Mouse (Mus musculus) forebrain, postnatal 0 days (tissue): ENCODE results near the gene 1700028J19Rik. TPM values are rescaled to one million over a fixed set of nuclear protein-coding genes. Genes with fewer than 3 reads are reported as not detected.
A peak's percentile ranks its signal among the peaks of the same experiment; 100 is the strongest.

Source experiments
- ATAC-seq: fragments of 200-750 bp; cut with Nextera tagmentation; 2 replicates; pipeline ENCODE4 v1.8.0; 2017; ENCODE audit warnings: mild to moderate bottlenecking, moderate library complexity
- DNase-seq: peaks from one replicate; pipeline ENCODE4 v3.0.0-alpha.2; 2015
- H3K27ac ChIP-seq: fragments of 300-500 bp; sonication (generic); 2 replicates; pipeline ENCODE4 v1.5.1; 2014; ENCODE audit warnings: low read depth, mild to moderate bottlenecking, antibody characterized with exemption, low read length, moderate library complexity, mixed read lengths
- H3K27me3 ChIP-seq: fragments of 300-500 bp; sonication (generic); 2 replicates; pipeline ENCODE4 v1.6.1; 2014; ENCODE audit warnings: mild to moderate bottlenecking, low read length, mixed read lengths; ENCODE audit not compliant: insufficient read depth
- H3K36me3 ChIP-seq: fragments of 300-500 bp; sonication (generic); 2 replicates; pipeline ENCODE4 v1.6.1; 2014; ENCODE audit warnings: mild to moderate bottlenecking, moderate library complexity; ENCODE audit not compliant: insufficient read depth
- H3K4me1 ChIP-seq: fragments of 300-500 bp; sonication (generic); 2 replicates; pipeline ENCODE4 v1.6.1; 2014; ENCODE audit warnings: antibody characterized with exemption; ENCODE audit not compliant: insufficient read depth
- H3K4me2 ChIP-seq: fragments of 300-500 bp; sonication (generic); 2 replicates; pipeline ENCODE4 v1.6.1; 2014; ENCODE audit warnings: low read depth, mild to moderate bottlenecking, moderate library complexity
- H3K4me3 ChIP-seq: fragments of 300-500 bp; sonication (generic); 2 replicates; pipeline ENCODE4 v1.5.1; 2014; ENCODE audit warnings: low read depth, low read length, mixed read lengths
- H3K9ac ChIP-seq: fragments of 300-500 bp; sonication (generic); 2 replicates; pipeline ENCODE4 v1.6.1; 2014; ENCODE audit warnings: mild to moderate bottlenecking
- H3K9me3 ChIP-seq: fragments of 300-500 bp; sonication (generic); 2 replicates; pipeline ENCODE4 v1.6.1; 2016; ENCODE audit warnings: low read length
- CTCF ChIP-seq: sonication (generic); IDR thresholded peaks from 2 replicates; pipeline ENCODE4 v1.5.1; 2016; ENCODE audit warnings: antibody characterized with exemption, control low read depth, low read depth
- WGBS: fragments of 180-500 bp; shearing (Covaris S2); extraction: QIAGEN DNeasy Blood & Tissue Kit; methylation state at CpG from one replicate; pipeline ENCODE4 v1.1.7; 2014; 5-methylcytosine and 5-hydroxymethylcytosine counted together
- polyA plus RNA-seq: library from polyadenylated mRNA; unstranded; fragments of >200 nt; fragmentation: Nextera tagmentation; extraction: Ambion mirVana; gene quantifications from 2 replicates; pipeline ENCODE4 v1.2.1, GENCODE M21; 2015
- total RNA-seq: library from RNA; depleted of rRNA; stranded (reverse); fragments of >200 nt; gene quantifications from 2 replicates; pipeline ENCODE4 v1.2.3, GENCODE M21; 2014

The 1700028J19Rik gene
- total and polyA plus RNA-seq, 2 experiments from 2014 or later, result 0.29 to 2.3 TPM

DNA sequence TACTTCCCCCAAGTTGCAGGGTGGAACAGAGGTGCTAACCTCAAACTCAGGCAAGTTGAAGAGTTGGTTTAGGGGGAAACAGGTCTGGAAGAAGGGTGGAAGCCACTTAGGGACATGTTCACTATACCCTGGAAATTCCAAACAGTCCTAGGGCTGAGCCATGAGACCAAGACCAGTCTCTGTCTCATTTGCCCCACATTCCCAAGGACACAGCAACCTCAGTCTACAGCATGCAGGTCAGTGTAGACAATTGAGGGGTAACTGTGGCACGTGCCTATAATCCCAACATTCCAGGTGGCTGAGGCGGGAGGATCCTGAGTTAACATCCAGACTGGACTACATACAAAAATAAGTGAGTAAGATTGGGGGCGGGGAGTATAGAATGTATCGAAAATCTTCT, 2.8 kb upstream of the 1700028J19Rik start:
- ATAC-seq (no peak), DNase-seq (no peak)
- Histone ChIP-seq H3K36me3 (peaks cover 55% of the 10 kb centered on the region), H3K9me3 (no peaks in the 10 kb centered on the region), H3K4me2 (no peak overlapping the region), H3K4me1 (peaks cover 16% of the 10 kb centered on the region), H3K4me3 (no peak overlapping the region), H3K27me3 (no peaks in the 10 kb centered on the region), H3K27ac (no peak overlapping the region), H3K9ac (no peak overlapping the region)
- TF ChIP-seq CTCF, result no peak
- 87% methylated on average over 4 of the region's 4 CpGs for WGBS

DNA sequence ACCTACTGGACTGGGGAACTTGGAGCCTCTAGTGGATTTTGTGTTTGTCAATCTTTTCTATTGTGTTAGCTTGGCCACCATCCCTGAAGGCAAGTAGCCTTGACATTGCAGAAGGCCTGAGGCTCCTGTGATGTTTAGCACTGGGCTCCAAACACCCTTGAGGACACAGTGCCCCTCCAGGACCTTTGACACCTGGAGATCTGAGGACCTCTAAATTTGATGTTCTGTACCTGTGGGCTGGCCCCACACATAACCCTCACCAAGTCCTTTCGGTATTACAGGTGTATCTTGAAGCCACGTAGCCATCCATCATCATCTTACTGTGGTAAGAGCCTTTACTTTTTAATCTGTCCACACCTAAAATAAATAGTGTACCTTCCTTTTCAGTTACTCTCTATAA, 1.5 kb upstream of the 1700028J19Rik start:
- H3K4me1 ChIP-seq, result peaks cover 16% of the 10 kb centered on the region
- H3K4me3 ChIP-seq, result peak overlapping the region; percentile 96
- ATAC-seq (no peak), DNase-seq (no peak)
- no peak for TF ChIP-seq CTCF
- no peaks in the 10 kb centered on the region for H3K27me3 ChIP-seq
- whole genome bisulfite sequencing, result 98% methylated on average over 2 of the region's 2 CpGs
- H3K9me3 ChIP-seq, result no peaks in the 10 kb centered on the region
- H3K4me2 ChIP-seq, result peak overlapping the region; percentile 74
- no peak overlapping the region for H3K27ac ChIP-seq
- peaks cover 46% of the 10 kb centered on the region for H3K36me3 ChIP-seq
- H3K9ac ChIP-seq, result peak overlapping the region; percentile 100

DNA sequence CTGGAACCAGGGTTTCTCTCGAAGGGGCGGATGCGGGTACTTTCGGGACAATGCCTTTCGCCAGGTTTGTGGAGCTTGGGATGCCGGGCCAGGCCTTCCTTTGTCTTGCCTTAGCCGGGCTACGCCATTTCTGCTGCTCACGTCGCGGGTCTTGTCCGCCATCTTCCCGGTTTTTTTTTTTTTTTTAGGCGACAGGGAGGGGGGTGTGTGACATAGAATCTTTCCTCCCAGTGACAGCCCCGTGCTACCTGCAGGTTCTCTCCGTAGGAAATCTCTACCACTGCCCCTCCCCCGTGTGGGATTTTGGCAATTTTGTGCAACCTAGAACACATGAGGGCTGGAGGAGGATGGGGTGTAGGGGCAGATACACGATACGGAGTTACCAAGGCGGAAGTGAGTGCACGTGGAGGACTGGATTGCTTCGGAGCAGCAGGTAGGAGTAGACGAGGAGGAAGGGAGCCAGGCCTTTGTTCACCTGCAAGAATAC, 532 bp upstream of the 1700028J19Rik start:
- Histone ChIP-seq H3K27me3 (no peaks in the 10 kb centered on the region), H3K4me1 (peaks cover 16% of the 10 kb centered on the region), H3K4me2 (peak overlapping the region; percentile 74), H3K9ac (peak overlapping the region; percentile 100), H3K36me3 (peaks cover 37% of the 10 kb centered on the region), H3K9me3 (no peaks in the 10 kb centered on the region), H3K4me3 (peak overlapping the region; percentile 96), H3K27ac (peak overlapping the region; percentile 100)
- WGBS, result under 1% methylated on average over 23 of the region's 23 CpGs
- no peak for TF ChIP-seq CTCF
- DNase-seq, result peak; percentile 80
- peak; percentile 65 for ATAC-seq

DNA sequence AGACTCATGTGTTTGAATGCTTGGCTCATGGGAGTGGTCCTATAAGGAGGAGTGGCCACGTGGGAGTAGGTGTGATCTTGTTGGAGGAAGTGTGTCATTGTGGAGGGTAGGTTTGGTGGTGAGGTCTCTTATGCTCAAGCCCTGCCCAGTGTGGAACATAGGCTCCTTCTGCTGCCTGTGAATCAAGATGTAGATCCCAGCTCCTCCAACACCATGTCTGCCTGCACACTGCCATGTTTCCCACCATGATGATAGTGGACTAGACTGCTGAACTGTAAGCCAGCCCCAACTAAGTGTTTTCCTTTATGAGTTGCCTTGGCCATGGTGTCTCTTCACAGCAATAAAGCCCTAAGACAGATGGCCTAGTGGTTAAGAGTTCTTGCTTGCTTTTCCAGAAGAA, 2.4 kb downstream of the 1700028J19Rik start:
- no peak overlapping the region for H3K4me3 ChIP-seq
- 53% methylated on average over 1 of the region's 1 CpGs for WGBS
- ATAC-seq (no peak), DNase-seq (no peak)
- peaks cover 12% of the 10 kb centered on the region for H3K36me3 ChIP-seq
- H3K27me3 ChIP-seq, result no peaks in the 10 kb centered on the region
- H3K4me2 ChIP-seq, result no peak overlapping the region
- peaks cover 16% of the 10 kb centered on the region for H3K4me1 ChIP-seq
- TF ChIP-seq CTCF, result no peak
- H3K27ac ChIP-seq, result no peak overlapping the region
- no peaks in the 10 kb centered on the region for H3K9me3 ChIP-seq
- no peak overlapping the region for H3K9ac ChIP-seq

DNA sequence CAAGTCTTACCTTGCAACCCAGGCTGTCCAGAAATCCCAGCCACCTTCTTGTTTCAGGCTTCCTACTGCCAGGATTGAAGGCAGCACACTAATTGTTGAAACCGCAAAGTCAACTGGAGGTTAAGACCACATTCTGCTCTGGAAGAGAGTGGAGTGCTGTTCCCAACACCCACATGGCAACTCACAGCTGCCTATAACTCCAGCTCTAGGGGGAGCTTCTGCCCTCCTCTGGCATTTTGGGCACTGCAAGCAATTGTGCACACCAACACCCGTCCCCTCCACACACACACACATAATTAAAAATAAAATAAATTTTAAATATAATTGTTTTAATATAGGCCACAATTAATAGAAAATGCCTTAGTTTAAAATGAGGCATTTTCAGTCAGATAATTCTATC, 5.3 kb downstream of the 1700028J19Rik start:
- Histone ChIP-seq H3K9ac (no peak overlapping the region), H3K36me3 (no peaks in the 10 kb centered on the region), H3K4me3 (no peak overlapping the region), H3K27me3 (no peaks in the 10 kb centered on the region), H3K4me1 (peaks cover 7% of the 10 kb centered on the region), H3K27ac (no peak overlapping the region), H3K9me3 (no peaks in the 10 kb centered on the region), H3K4me2 (no peak overlapping the region)
- DNase-seq, result no peak
- 68% methylated on average over 2 of the region's 2 CpGs for WGBS
- ATAC-seq, result no peak
- no peak for TF ChIP-seq CTCF

DNA sequence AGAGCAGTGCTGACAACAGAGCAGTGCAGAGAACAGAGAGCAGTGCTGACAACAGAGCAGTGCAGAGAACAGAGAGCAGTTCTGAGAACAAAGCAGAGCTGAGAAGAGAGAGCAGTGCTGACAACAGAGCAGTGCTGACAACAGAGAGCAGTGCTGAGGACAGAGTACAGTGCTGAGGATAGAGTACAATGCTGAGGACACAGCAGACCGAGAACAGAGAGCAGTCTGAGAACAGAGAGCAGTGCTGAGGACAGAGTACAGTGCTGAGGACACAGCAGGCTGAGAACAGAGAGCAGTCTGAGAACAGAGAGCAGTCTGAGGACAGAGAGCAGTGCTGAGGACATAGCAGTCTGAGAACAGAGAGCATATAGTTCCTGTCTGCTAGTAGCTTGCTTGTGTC, 5.8 kb downstream of the 1700028J19Rik start:
- 63% methylated on average over 1 of the region's 1 CpGs for WGBS
- no peak overlapping the region for H3K9ac ChIP-seq
- no peaks in the 10 kb centered on the region for H3K36me3 ChIP-seq
- H3K4me2 ChIP-seq, result no peak overlapping the region
- no peak for TF ChIP-seq CTCF
- H3K4me3 ChIP-seq, result no peak overlapping the region
- no peaks in the 10 kb centered on the region for H3K9me3 ChIP-seq
- H3K27me3 ChIP-seq, result no peaks in the 10 kb centered on the region
- DNase-seq, result no peak
- ATAC-seq, result no peak; the same call in 1 of the 2 replicates
- no peak overlapping the region for H3K27ac ChIP-seq
- peaks cover 6% of the 10 kb centered on the region for H3K4me1 ChIP-seq

DNA sequence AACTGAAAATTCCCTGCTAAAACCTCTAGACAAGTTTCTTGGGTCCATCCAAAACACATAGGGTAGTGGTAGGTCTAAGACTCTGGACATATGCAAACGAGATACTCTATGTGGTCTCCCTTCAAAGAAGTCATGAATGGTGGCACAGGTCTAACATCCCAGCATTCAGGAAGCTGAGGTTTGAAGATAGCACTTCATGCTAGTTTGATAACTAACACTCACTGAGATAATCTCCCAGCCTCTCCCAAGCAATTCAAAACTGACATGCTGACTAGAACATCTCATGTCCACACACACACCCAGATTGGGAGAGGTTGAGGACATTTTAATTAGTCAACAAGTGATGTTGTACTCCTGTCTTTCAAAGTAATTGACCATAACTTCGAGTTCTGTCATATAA, 6.6 kb downstream of the 1700028J19Rik start:
- ATAC-seq (no peak), DNase-seq (no peak)
- WGBS, result 44% methylated on average over 2 of the region's 2 CpGs
- no peaks in the 10 kb centered on the region for H3K36me3 ChIP-seq
- TF ChIP-seq CTCF, result no peak
- H3K4me2 ChIP-seq, result no peak overlapping the region
- H3K9me3 ChIP-seq, result no peaks in the 10 kb centered on the region
- no peak overlapping the region for H3K9ac ChIP-seq
- no peaks in the 10 kb centered on the region for H3K4me1 ChIP-seq
- no peaks in the 10 kb centered on the region for H3K27me3 ChIP-seq
- H3K4me3 ChIP-seq, result no peak overlapping the region
- no peak overlapping the region for H3K27ac ChIP-seq

DNA sequence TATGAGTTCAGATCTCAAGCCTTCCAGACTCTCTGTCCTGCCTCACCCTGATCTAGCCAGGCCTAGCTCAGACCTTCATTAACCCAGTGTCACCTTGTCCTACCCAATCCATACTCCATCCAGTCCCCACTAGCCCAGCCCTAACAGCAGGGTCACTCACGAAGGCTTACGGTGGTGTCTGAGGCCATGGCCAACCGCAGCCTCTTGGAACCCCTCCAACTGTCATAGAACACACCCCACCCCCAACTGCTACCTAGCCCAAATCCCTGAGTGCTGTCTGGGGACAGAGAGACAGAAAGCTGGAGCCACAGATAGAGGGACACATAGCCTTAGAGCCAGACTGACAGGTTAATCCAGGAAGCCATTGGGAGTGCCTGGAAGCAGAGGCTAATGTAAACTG, 10.6 kb downstream of the 1700028J19Rik start, which contains the start of gene Gm36864:
Gene Gm36864, plus strand, starts transcription at position 269 of the 400 bp plus-strand sequence.
- Histone ChIP-seq H3K4me2 (no peak within 1 kb of the TSS), H3K9me3 (no peaks in the 10 kb centered on the region), H3K27me3 (no peaks in the 10 kb centered on the region), H3K9ac (no peak within 1 kb of the TSS), H3K4me3 (no peak within 1 kb of the TSS), H3K4me1 (no peaks in the 10 kb centered on the region), H3K27ac (no peak within 1 kb of the TSS), H3K36me3 (no peaks in the 10 kb centered on the region)
- no peak for ATAC-seq
- DNase-seq, result no peak
- 79% methylated on average over 3 of the region's 3 CpGs for WGBS
- no peak for TF ChIP-seq CTCF
